Mouse (Mus musculus): ENCODE measurements around the gene Limch1.

DNA sequence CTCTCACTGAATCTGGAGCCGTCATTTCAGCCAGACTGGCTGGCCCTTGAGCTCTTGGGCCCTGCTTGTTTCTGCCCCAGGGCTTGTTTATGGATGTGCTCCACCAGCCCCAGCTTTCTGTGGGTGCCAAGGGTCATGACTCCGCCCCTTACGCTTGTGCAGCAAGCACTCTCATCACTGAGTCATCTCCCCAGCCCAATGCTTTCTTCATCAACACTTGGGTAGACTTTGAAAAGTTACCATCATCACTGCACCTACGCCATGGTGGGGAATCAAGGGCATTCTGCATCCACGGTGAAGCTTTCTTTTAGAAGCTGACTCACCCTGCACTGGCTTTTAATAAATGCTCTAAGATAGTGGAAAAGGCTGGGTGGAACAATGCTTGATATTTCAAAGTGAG is 97.1 kb downstream of the Limch1 start:
- TF ChIP-seq POLR2A (IDR thresholded peaks at IDR 0.05; ENCODE audit: extremely low read depth, insufficient read depth, low read length): no peak
- no peak for TF ChIP-seq CTCF (IDR thresholded peaks at IDR 0.05; ENCODE audit: low read depth, low read length)
